Mouse (Mus musculus) heart, postnatal 10 days (tissue): ENCODE results near the gene Ntn1. TPM values are rescaled to one million over a fixed set of nuclear protein-coding genes. Genes with fewer than 3 reads are reported as not detected.

Experiments used
- DNase-seq, 2 experiments: peaks; one replicate each; pipeline ENCODE4 v3.0.0; 2021
- intact Hi-C: fragments of 180-260 bp; cut with DNase I; formaldehyde crosslinking; loops from one replicate; pipeline ENCODE4 v1.15.1; 2025
- total RNA-seq, 2 experiments: library from RNA; stranded (reverse); gene quantifications; 2 replicates each; pipeline ENCODE4 v1.2.3; 2021

Ntn1 gene
- total RNA-seq, 2 experiments from 2014 or later: 72.8 to 80.5 TPM

GRCm38 (mm10) chr11:68226654-68227057 lies 174.0 kb downstream of the Ntn1 start:
- intact Hi-C loops: no loop called here
- no peak for DNase-seq

- intact Hi-C loops: no loop called here
- DNase-seq: no peak
Measured at GRCm38 (mm10) chr11:68223143-68223542, 177.5 kb downstream of the Ntn1 start.

GRCm38 (mm10) chr11:68222209-68222608 lies 178.4 kb downstream of the Ntn1 start:
- intact Hi-C loops: no loop called here
- DNase-seq: no peak

- intact Hi-C loops: no loop called here
- DNase-seq: no peak
Measured at GRCm38 (mm10) chr11:68220733-68221132, 179.9 kb downstream of the Ntn1 start.

- intact Hi-C loops: no loop called here
- DNase-seq: peak in 1 of 2 experiments; percentile 40
Measured at GRCm38 (mm10) chr11:68216041-68216440, 184.6 kb downstream of the Ntn1 start.

- intact Hi-C loops: no loop called here
- peak in 1 of 2 experiments; percentile 43 for DNase-seq
Measured at GRCm38 (mm10) chr11:68215206-68215912, 185.3 kb downstream of the Ntn1 start.

- DNase-seq: no peak
- intact Hi-C loops: loop anchor here (5.0 kb wide), 1 partner anchor 212 kb away; no protein-coding TSS in a partner anchor
Measured at GRCm38 (mm10) chr11:68214496-68215205, 186.0 kb downstream of the Ntn1 start.

- intact Hi-C loops: loop anchor here (2.0 to 5.0 kb wide), 2 partner anchors 195 to 212 kb away; no protein-coding TSS in a partner anchor
- no peak for DNase-seq
Measured at GRCm38 (mm10) chr11:68213896-68214295, 186.7 kb downstream of the Ntn1 start.

GRCm38 (mm10) chr11:68211924-68212578 lies 188.6 kb downstream of the Ntn1 start:
- DNase-seq: peak; percentile 80 to 86
- intact Hi-C loops: loop anchor here (2.0 to 5.0 kb wide), 2 partner anchors 197 to 210 kb away; no protein-coding TSS in a partner anchor

GRCm38 (mm10) chr11:68210714-68211113 lies 189.9 kb downstream of the Ntn1 start:
- DNase-seq: no peak
- intact Hi-C loops: loop anchor here (5.0 kb wide), 1 partner anchor 208 kb away; no protein-coding TSS in a partner anchor

GRCm38 (mm10) chr11:68209506-68209905 lies 191.1 kb downstream of the Ntn1 start:
- no peak for DNase-seq
- intact Hi-C loops: no loop called here

- intact Hi-C loops: no loop called here
- no peak for DNase-seq
Measured at GRCm38 (mm10) chr11:68208582-68208981, 192.0 kb downstream of the Ntn1 start.

- intact Hi-C loops: no loop called here
- peak in 1 of 2 experiments; percentile 50 for DNase-seq
Measured at GRCm38 (mm10) chr11:68208023-68208422, 192.6 kb downstream of the Ntn1 start.

- no peak for DNase-seq
- intact Hi-C loops: no loop called here
Measured at GRCm38 (mm10) chr11:68205572-68206229, 194.9 kb downstream of the Ntn1 start.

- intact Hi-C loops: no loop called here
- no peak for DNase-seq
Measured at GRCm38 (mm10) chr11:68204407-68204806, 196.2 kb downstream of the Ntn1 start.

GRCm38 (mm10) chr11:68203658-68204315 lies 196.8 kb downstream of the Ntn1 start:
- intact Hi-C loops: no loop called here
- DNase-seq: peak in 1 of 2 experiments; percentile 56

- intact Hi-C loops: no loop called here
Measured at GRCm38 (mm10) chr11:68202561-68202960, 198.1 kb downstream of the Ntn1 start.

GRCm38 (mm10) chr11:68201811-68202459 lies 198.7 kb downstream of the Ntn1 start:
- DNase-seq: no peak
- intact Hi-C loops: no loop called here

More at GRCm38 (mm10) chr11:68202561-68202960, 198.1 kb downstream of the Ntn1 start:
- DNase-seq: no peak

GRCm38 (mm10) chr11:68201063-68201462 lies 199.6 kb downstream of the Ntn1 start:
- no peak for DNase-seq
- intact Hi-C loops: no loop called here

- intact Hi-C loops: no loop called here
- DNase-seq: no peak
Measured at GRCm38 (mm10) chr11:68200500-68200899, 200.1 kb downstream of the Ntn1 start.
